Mouse (Mus musculus) CH12.LX (cell line): Measurements from ENCODE around the gene Zbtb42. TPM values are rescaled to one million over a fixed set of nuclear protein-coding genes. Genes with fewer than 3 reads are reported as not detected.

Source experiments
- DNase-seq: peaks from one replicate; pipeline ENCODE4 v3.0.0-alpha.2; 2013; ENCODE audit errors: extremely low read depth
- H3K27ac ChIP-seq: 2 replicates; pipeline ENCODE4 v1.5.1; 2012; ENCODE audit warnings: low read depth, mild to moderate bottlenecking, control low read depth, moderate library complexity; ENCODE audit not compliant: insufficient read depth
- H3K27me3 ChIP-seq: replicated peaks from 2 replicates; pipeline ENCODE3; 2012; ENCODE audit warnings: inconsistent platforms
- H3K36me3 ChIP-seq, 2 experiments: replicated peaks in 1 of 2; 2 replicates each; pipeline versions ENCODE3 to v1.6.1; 2012; ENCODE audit warnings: inconsistent platforms in 1 of 2, low read length in 1 of 2, mild to moderate bottlenecking in 1 of 2, mixed read lengths in 1 of 2, moderate library complexity in 1 of 2; ENCODE audit not compliant: control insufficient read depth in 1 of 2, insufficient read depth in 1 of 2
- H3K4me1 ChIP-seq, 2 experiments: 2 replicates each; pipeline ENCODE4 v1.6.1; 2012; ENCODE audit warnings: inconsistent platforms in 1 of 2, moderate library complexity in 1 of 2; ENCODE audit not compliant: insufficient read depth in 2 of 2, control insufficient read depth in 1 of 2
- H3K4me2 ChIP-seq: 2 replicates; pipeline ENCODE4 v1.6.1; 2012; ENCODE audit warnings: low read depth, mild to moderate bottlenecking, control low read depth; ENCODE audit not compliant: poor library complexity, insufficient read depth, severe bottlenecking
- H3K4me3 ChIP-seq, 3 experiments: fragments of 150-350 bp in 1 of 3; sonication (generic) in 1 of 3; replicated peaks in 1 of 3; 2 replicates each; pipeline versions ENCODE3 to v1.5.1; 2011 to 2012; ENCODE audit warnings: low read depth in 2 of 3, low read length in 2 of 3, mild to moderate bottlenecking in 2 of 3, moderate library complexity in 2 of 3, control low read depth in 1 of 3, improper control_type of control experiment in 1 of 3, inconsistent platforms in 1 of 3, mixed read lengths in 1 of 3; ENCODE audit not compliant: poor library complexity in 1 of 3
- H3K79me2 ChIP-seq: replicated peaks from 2 replicates; pipeline ENCODE4 v1.6.1; 2012; ENCODE audit warnings: mild to moderate bottlenecking, moderate library complexity; ENCODE audit not compliant: control insufficient read depth, poor library complexity, insufficient read depth, severe bottlenecking; ENCODE audit errors: extremely low read depth
- H3K9ac ChIP-seq: 2 replicates; pipeline ENCODE4 v1.6.1; 2012; ENCODE audit warnings: low read depth, mild to moderate bottlenecking, control low read depth, moderate library complexity; ENCODE audit not compliant: insufficient read depth
- H3K9me3 ChIP-seq: replicated peaks from 2 replicates; pipeline ENCODE3; 2012; ENCODE audit warnings: low read length, inconsistent platforms, mixed read lengths
- BHLHE40 ChIP-seq: IDR thresholded peaks from 2 replicates; pipeline ENCODE4 v1.6.1; 2011; ENCODE audit warnings: mild to moderate bottlenecking, low read depth, low read length, improper control_type of control experiment
- CHD1 ChIP-seq: IDR thresholded peaks from 2 replicates; pipeline ENCODE4 v1.6.1; 2012; ENCODE audit warnings: low read depth, low read length, improper control_type of control experiment, inconsistent platforms
- CHD2 ChIP-seq: IDR thresholded peaks from 2 replicates; pipeline ENCODE4 v1.6.1; 2011; ENCODE audit warnings: low read length, improper control_type of control experiment
- CTCF ChIP-seq, 2 experiments: IDR thresholded peaks in 1 of 2; conservative IDR thresholded peaks in 1 of 2; 2 replicates each; pipeline ENCODE4 v1.5.1; 2011 to 2012; ENCODE audit warnings: low read depth in 2 of 2, low read length in 2 of 2, improper control_type of control experiment in 1 of 2, inconsistent platforms in 1 of 2, mild to moderate bottlenecking in 1 of 2, moderate library complexity in 1 of 2
- ELF1 ChIP-seq: IDR thresholded peaks from 2 replicates; pipeline ENCODE4 v1.6.1; 2014; ENCODE audit warnings: low read depth, mild to moderate bottlenecking, inconsistent platforms, low read length, improper control_type of control experiment
- EP300 ChIP-seq: IDR thresholded peaks from 2 replicates; pipeline ENCODE4 v1.6.1; 2011; ENCODE audit warnings: low read length, improper control_type of control experiment
- GABPA ChIP-seq: IDR thresholded peaks from 2 replicates; pipeline ENCODE4 v1.6.1; 2012; ENCODE audit warnings: low read depth, low read length, improper control_type of control experiment, inconsistent platforms; ENCODE audit not compliant: insufficient replicate concordance
- JUND ChIP-seq: conservative IDR thresholded peaks from 2 replicates; pipeline ENCODE4 v1.6.1; 2011; ENCODE audit warnings: low read depth, low read length, improper control_type of control experiment
- MAFK ChIP-seq: IDR thresholded peaks from 2 replicates; pipeline ENCODE4 v1.6.1; 2011; ENCODE audit warnings: low read length, improper control_type of control experiment; ENCODE audit not compliant: insufficient replicate concordance
- MAX ChIP-seq: IDR thresholded peaks from 2 replicates; pipeline ENCODE4 v1.6.1; 2011; ENCODE audit warnings: low read length, improper control_type of control experiment
- MEF2A ChIP-seq: IDR thresholded peaks from 2 replicates; pipeline ENCODE4 v1.6.1; 2014; ENCODE audit warnings: low read depth, mild to moderate bottlenecking, inconsistent platforms, low read length, improper control_type of control experiment, borderline replicate concordance
- NRF1 ChIP-seq: IDR thresholded peaks from 2 replicates; pipeline ENCODE4 v1.6.1; 2014; ENCODE audit warnings: low read depth, mild to moderate bottlenecking, inconsistent platforms, low read length, improper control_type of control experiment, moderate library complexity
- PAX5 ChIP-seq: IDR thresholded peaks from 2 replicates; pipeline ENCODE4 v1.6.1; 2012; ENCODE audit warnings: low read length, inconsistent platforms, mixed read lengths
- RAD21 ChIP-seq: IDR thresholded peaks from 2 replicates; pipeline ENCODE4 v1.6.1; 2011; ENCODE audit warnings: low read depth, mild to moderate bottlenecking, low read length, improper control_type of control experiment, moderate library complexity
- RCOR1 ChIP-seq: conservative IDR thresholded peaks from 2 replicates; pipeline ENCODE4 v1.6.1; 2012; ENCODE audit warnings: low read depth, mild to moderate bottlenecking, inconsistent platforms, low read length, improper control_type of control experiment
- SIN3A ChIP-seq: IDR thresholded peaks from 2 replicates; pipeline ENCODE4 v1.6.1; 2012; ENCODE audit warnings: low read length, improper control_type of control experiment, inconsistent platforms
- TBP ChIP-seq: conservative IDR thresholded peaks from 2 replicates; pipeline ENCODE4 v1.6.1; 2011; ENCODE audit warnings: low read depth, low read length, improper control_type of control experiment
- USF1 ChIP-seq: IDR thresholded peaks from 2 replicates; pipeline ENCODE4 v1.6.1; 2014; ENCODE audit warnings: low read depth, mild to moderate bottlenecking, inconsistent platforms, low read length, improper control_type of control experiment
- USF2 ChIP-seq: conservative IDR thresholded peaks from 2 replicates; pipeline ENCODE4 v1.6.1; 2011; ENCODE audit warnings: low read depth, low read length, improper control_type of control experiment
- ZC3H11A ChIP-seq: IDR thresholded peaks from 2 replicates; pipeline ENCODE4 v1.6.1; 2012; ENCODE audit warnings: low read depth, mild to moderate bottlenecking, inconsistent platforms, low read length, improper control_type of control experiment
- ZKSCAN1 ChIP-seq: IDR thresholded peaks from 2 replicates; pipeline ENCODE4 v1.6.1; 2012; ENCODE audit warnings: low read depth, inconsistent platforms, low read length, improper control_type of control experiment, borderline replicate concordance
- dilution Hi-C: fragments of 300-500 bp; cut with MboI; formaldehyde crosslinking; loops from 2 replicates; pipeline ENCODE4 v1.14.3; 2020; ENCODE audit warnings: low sequenced_read_pairs; ENCODE audit not compliant: extremely low pct_unique_long_range_greater_than_20kb, extremely low pct_ligation_motif_present
- in situ Hi-C: fragments of 300-500 bp; cut with MboI; formaldehyde crosslinking; loops from 3 replicates; pipeline ENCODE4 v1.14.3; 2019; ENCODE audit warnings: low sequenced_read_pairs, low pct_ligation_motif_present, low pct_unique_long_range_greater_than_20kb, mixed read lengths
- polyA plus RNA-seq: library from polyadenylated mRNA; unstranded; fragments of >175 nt; gene quantifications from 2 replicates; pipeline ENCODE4 v1.2.1, GENCODE M21; 2012; ENCODE audit warnings: low read depth; ENCODE audit not compliant: insufficient read length
- total RNA-seq, 2 experiments: library from RNA; depleted of rRNA; stranded (reverse); fragments of 300-350 nt in 1 of 2; fragments of >200 nt in 1 of 2; gene quantifications; 2 replicates each; pipeline ENCODE4 v1.2.3; 2012 to 2014

The Zbtb42 gene
- total and polyA plus RNA-seq, 3 experiments: 0.11 to 0.30 TPM; not detected in 1

- no peak for TF ChIP-seq USF2
- no peak for TF ChIP-seq RAD21
- TF ChIP-seq PAX5: no peak
- no peak for TF ChIP-seq CTCF (conservative IDR thresholded peaks at IDR 0.05 in 1 of 2, IDR thresholded peaks at IDR 0.05 in 1 of 2; ENCODE audit: low read depth in 2 of 2, low read length in 2 of 2)
- TF ChIP-seq NRF1: no peak
- no peak for TF ChIP-seq TBP
- no peak for TF ChIP-seq BHLHE40
- TF ChIP-seq MEF2A: no peak
- TF ChIP-seq CHD1: no peak
- TF ChIP-seq SIN3A: no peak
- no peak for TF ChIP-seq RCOR1
- no peak for TF ChIP-seq CHD2
- TF ChIP-seq MAX: no peak
- no peak for TF ChIP-seq GABPA
- no peak for TF ChIP-seq USF1
- TF ChIP-seq ZKSCAN1: no peak
- TF ChIP-seq, all 38 proteins: peak for 0
- H3K4me1 ChIP-seq: peaks cover 0 to 28% of the 10 kb centered on the region in 2 experiments; a peak in 2 of 4 replicates
- H3K36me3 ChIP-seq: peaks cover 80 to 99% of the 10 kb centered on the region in 2 experiments
- DNase-seq: no peak
- H3K4me2 ChIP-seq: no peak overlapping the region
- no peak overlapping the region for H3K27ac ChIP-seq
- dilution Hi-C loops: no loop called here
- in situ Hi-C loops: no loop called here
- no peaks in the 10 kb centered on the region for H3K27me3 ChIP-seq
- no peaks in the 10 kb centered on the region; the same call in 1 of the 2 replicates for H3K79me2 ChIP-seq
- H3K4me3 ChIP-seq: no peak overlapping the region
- H3K9me3 ChIP-seq: no peaks in the 10 kb centered on the region
- no peak overlapping the region for H3K9ac ChIP-seq
Observed at GRCm38 (mm10) chr12:112664124-112664523, 14.5 kb upstream of the Zbtb42 start.

GRCm38 (mm10) chr12:112664656-112665055 is 14.0 kb upstream of the Zbtb42 start:
- H3K4me1 ChIP-seq: peaks cover 0 to 33% of the 10 kb centered on the region in 2 experiments; a peak in 2 of 4 replicates
- no peak for DNase-seq
- dilution Hi-C loops: no loop called here
- H3K79me2 ChIP-seq: no peaks in the 10 kb centered on the region; the same call in 1 of the 2 replicates
- TF ChIP-seq JUND (no peak), SIN3A (no peak), CTCF (conservative IDR thresholded peaks at IDR 0.05 in 1 of 2, IDR thresholded peaks at IDR 0.05 in 1 of 2; ENCODE audit: low read depth in 2 of 2, low read length in 2 of 2) (no peak), ELF1 (no peak), ZC3H11A (no peak), USF2 (no peak), BHLHE40 (no peak), MAFK (no peak), TBP (no peak), EP300 (no peak)
- peaks cover 80 to 99% of the 10 kb centered on the region in 2 experiments for H3K36me3 ChIP-seq
- H3K9ac ChIP-seq: no peak overlapping the region
- H3K4me2 ChIP-seq: no peak overlapping the region
- no peak overlapping the region for H3K27ac ChIP-seq
- H3K4me3 ChIP-seq: no peak overlapping the region
- no peaks in the 10 kb centered on the region for H3K27me3 ChIP-seq
- no peaks in the 10 kb centered on the region for H3K9me3 ChIP-seq
- in situ Hi-C loops: no loop called here
